In genomic region chr5:142630224-142630623, GRCm38 (mm10) we compare ENCODE assay signal across 9 mouse cellular contexts. TPM values are rescaled to one million over a fixed set of nuclear protein-coding genes. Genes with fewer than 3 reads are reported as not detected.
A peak's percentile ranks its signal among the peaks of the same experiment; 100 is the strongest.
DNase-seq lines count a peak whose midpoint lies in the region; ATAC-seq and TF ChIP-seq lines count a peak whose summit lies in the region.
"Had no signal": no experiment of that assay in that cellular context is flagged by ENCODE, and none has a peak within 500 bp of the region (broad histone marks: within the 10 kb centered on the region; RNA-seq: fewer than 3 reads in every experiment).

No protein-coding gene starts in this region.

- H3K4me3 ChIP-seq in thymus, adult 2 months (ENCODE audit: control insufficient read depth, insufficient read depth, low read length): peak overlapping the region; percentile 62
- peak overlapping the region; percentile 81 for H3K4me3 ChIP-seq in hindbrain, embryonic 15.5 days
- peak overlapping the region; percentile 94 for H3K4me3 ChIP-seq in lung, embryonic 16.5 days (ENCODE audit: low read length)
- peak overlapping the region; percentile 74 for H3K4me3 ChIP-seq in stomach, embryonic 14.5 days (ENCODE audit: low read depth, low read length)

- H3K9me3 ChIP-seq in hindbrain, embryonic 15.5 days: no peaks in the 10 kb centered on the region
- no peaks in the 10 kb centered on the region for H3K9me3 ChIP-seq in lung, embryonic 16.5 days (ENCODE audit: control insufficient read depth, low read length)
- no peaks in the 10 kb centered on the region for H3K9me3 ChIP-seq in stomach, embryonic 14.5 days (ENCODE audit: control insufficient read depth, low read depth, low read length)

- H3K4me1 ChIP-seq in thymus, adult 2 months (replicated peaks; ENCODE audit: control insufficient read depth, insufficient read depth, low read length): peaks cover 17% of the 10 kb centered on the region
- H3K4me1 ChIP-seq in hindbrain, embryonic 15.5 days (replicated peaks): peaks cover 18% of the 10 kb centered on the region
- H3K4me1 ChIP-seq in lung, embryonic 16.5 days (replicated peaks; ENCODE audit: control insufficient read depth, insufficient read depth, low read length): peaks cover 12% of the 10 kb centered on the region
- H3K4me1 ChIP-seq in stomach, embryonic 14.5 days (ENCODE audit: control insufficient read depth, insufficient read depth, low read length): peaks cover 4% of the 10 kb centered on the region; the same call in 1 of the 2 replicates

- peak; percentile 8 for DNase-seq in thymus, adult 2 months
- DNase-seq in thymus, postnatal 4 days: no peak
- DNase-seq in layer of hippocampus, adult 18-20 months (ENCODE audit: low spot score in 2 of 2): no peak
- no peak for DNase-seq in cerebellum, adult 18-20 months

- peaks cover 3% of the 10 kb centered on the region; the same call in 1 of the 2 replicates for H3K36me3 ChIP-seq in thymus, adult 2 months (ENCODE audit: control insufficient read depth, insufficient read depth, low read length)
- H3K36me3 ChIP-seq in hindbrain, embryonic 15.5 days: peaks cover 6% of the 10 kb centered on the region; the same call in 1 of the 2 replicates
- H3K36me3 ChIP-seq in lung, embryonic 16.5 days (ENCODE audit: control insufficient read depth, insufficient read depth, low read length): peaks cover 14% of the 10 kb centered on the region
- H3K36me3 ChIP-seq in stomach, embryonic 14.5 days (ENCODE audit: control insufficient read depth, insufficient read depth, low read length): peaks cover 12% of the 10 kb centered on the region

- no peak for TF ChIP-seq POLR2A in thymus, adult 2 months (IDR thresholded peaks at IDR 0.05; ENCODE audit: control insufficient read depth, extremely low read depth, insufficient read depth, low read length, poor library complexity)

- H3K4me2 ChIP-seq in hindbrain, embryonic 15.5 days: peak overlapping the region; percentile 90
- peak overlapping the region; percentile 94 for H3K4me2 ChIP-seq in lung, embryonic 16.5 days (ENCODE audit: low read depth, low read length)
- H3K4me2 ChIP-seq in stomach, embryonic 14.5 days (replicated peaks; ENCODE audit: low read depth, low read length): peak overlapping the region; percentile 88

- H3K9ac ChIP-seq in hindbrain, embryonic 15.5 days: peak overlapping the region; percentile 79
- H3K9ac ChIP-seq in lung, embryonic 16.5 days (ENCODE audit: low read length): peak overlapping the region; percentile 93
- peak overlapping the region; percentile 87 for H3K9ac ChIP-seq in stomach, embryonic 14.5 days (replicated peaks; ENCODE audit: low read depth, low read length)

- H3K27ac ChIP-seq in thymus, adult 2 months (ENCODE audit: control insufficient read depth, insufficient read depth, low read length): no peak overlapping the region
- H3K27ac ChIP-seq in hindbrain, embryonic 15.5 days (replicated peaks): no peak overlapping the region
- H3K27ac ChIP-seq in lung, embryonic 16.5 days (ENCODE audit: low read length): peak overlapping the region; percentile 73; the same call in 1 of the 2 replicates
- H3K27ac ChIP-seq in stomach, embryonic 14.5 days (ENCODE audit: low read length): no peak overlapping the region

- no peaks in the 10 kb centered on the region for H3K27me3 ChIP-seq in thymus, adult 2 months (ENCODE audit: control insufficient read depth, insufficient read depth, low read length)
- H3K27me3 ChIP-seq in hindbrain, embryonic 15.5 days: no peaks in the 10 kb centered on the region
- H3K27me3 ChIP-seq in lung, embryonic 16.5 days (ENCODE audit: control insufficient read depth, insufficient read depth, low read depth, low read length): no peaks in the 10 kb centered on the region
- no peaks in the 10 kb centered on the region for H3K27me3 ChIP-seq in stomach, embryonic 14.5 days (ENCODE audit: control insufficient read depth, insufficient read depth, low read length)

- peak; percentile 32; the same call in 1 of the 2 replicates for ATAC-seq in erythroblast, adult 5-6 weeks (replicated peaks; ENCODE audit: low FRiP score, poor library complexity, severe bottlenecking)
- ATAC-seq in hindbrain, embryonic 15.5 days (ENCODE audit: low FRiP score, low read depth): no peak
- no peak for ATAC-seq in lung, embryonic 16.5 days (ENCODE audit: low read depth)
- ATAC-seq in stomach, embryonic 14.5 days (ENCODE audit: insufficient number of reproducible peaks, insufficient read depth, low FRiP score, low read depth): no peak

- no peak for TF ChIP-seq CTCF in thymus, adult 2 months (IDR thresholded peaks at IDR 0.05; ENCODE audit: borderline replicate concordance, control insufficient read depth, extremely low read depth, insufficient read depth, low read length, poor library complexity)

- WGBS in thymus, adult 2 months: 2% methylated on average over 6 of the region's 6 CpGs
- WGBS in hindbrain, embryonic 15.5 days: 9% methylated on average over 6 of the region's 6 CpGs
- 9% methylated on average over 6 of the region's 6 CpGs for WGBS in lung, embryonic 16.5 days
- WGBS in stomach, embryonic 14.5 days: 9% methylated on average over 6 of the region's 6 CpGs

RNA-seq across cellular contexts. Expression of gene Wipi2, which starts 2.7 kb away (rescaled TPM):
- 54.4 and 65.6 TPM in 2 replicates for polyA plus RNA-seq in thymus, adult 2 months (2012; rRNA removed)
- total RNA-seq in erythroblast, adult 5-6 weeks (2015; ENCODE audit: low replicate concordance): 50.6 and 60.9 TPM in 2 replicates
- total RNA-seq in erythroblast, adult 5-6 weeks (2017; ENCODE audit: low replicate concordance): 115 and 134 TPM in 2 replicates
- polyA plus RNA-seq in hindbrain, embryonic 15.5 days (2015; fragmentation: Nextera tagmentation; extraction: Ambion mirVana): 44.6 and 45.7 TPM in 2 replicates
- polyA plus RNA-seq in lung, embryonic 16.5 days (2015; fragmentation: Nextera tagmentation; extraction: Ambion mirVana): 35.4 and 40.5 TPM in 2 replicates
- 40.1 and 42.9 TPM in 2 replicates for polyA plus RNA-seq in stomach, embryonic 14.5 days (2014; fragmentation: Nextera tagmentation; extraction: Ambion mirVana)
- 100 to 1,000 TPM in 1 of 2 experiments, 10 to 100 TPM in 1; 100.0 to 107 TPM for total RNA-seq in layer of hippocampus, adult 18-20 months (2021)

RNA-seq across cellular contexts. Expression of gene Mmd2, which starts 21.6 kb away (rescaled TPM):
- 0.20 and 0.54 TPM in 2 replicates for polyA plus RNA-seq in thymus, adult 2 months (2012; rRNA removed)
- not detected in 2 replicates for total RNA-seq in erythroblast, adult 5-6 weeks (2015; ENCODE audit: low replicate concordance)
- total RNA-seq in erythroblast, adult 5-6 weeks (2017; ENCODE audit: low replicate concordance): not detected in 2 replicates
- polyA plus RNA-seq in hindbrain, embryonic 15.5 days (2015; fragmentation: Nextera tagmentation; extraction: Ambion mirVana): 63.2 and 63.8 TPM in 2 replicates
- polyA plus RNA-seq in lung, embryonic 16.5 days (2015; fragmentation: Nextera tagmentation; extraction: Ambion mirVana): 0.55 and 0.93 TPM in 2 replicates
- 2.0 and 2.6 TPM in 2 replicates for polyA plus RNA-seq in stomach, embryonic 14.5 days (2014; fragmentation: Nextera tagmentation; extraction: Ambion mirVana)
- 100 to 1,000 TPM; 160 to 165 TPM for total RNA-seq in layer of hippocampus, adult 18-20 months (2021)
- total RNA-seq: hematopoietic stem cell, adult 5-6 weeks had no signal

Comparison
In these comparisons a context has a peak if more than half of its experiments do, and no peak if none do; other contexts are left out.
1. RNA of gene Mmd2, which starts 21.6 kb away (polyA plus RNA-seq): 63.2 to 63.8 TPM in hindbrain, embryonic 15.5 days; 2.0 to 2.6 TPM in stomach, embryonic 14.5 days, 0.55 to 0.93 TPM in lung, embryonic 16.5 days and 0.20 to 0.54 TPM in thymus, adult 2 months; every median in the first group is over 10 times any median in the second.
2. Peak in every context shown above with its lines, with median percentiles within 50 percentile points of each other: H3K4me3 ChIP-seq, H3K4me2 ChIP-seq and H3K9ac ChIP-seq.